Mouse (Mus musculus): ENCODE measurements around the gene Adad2.

DNA sequence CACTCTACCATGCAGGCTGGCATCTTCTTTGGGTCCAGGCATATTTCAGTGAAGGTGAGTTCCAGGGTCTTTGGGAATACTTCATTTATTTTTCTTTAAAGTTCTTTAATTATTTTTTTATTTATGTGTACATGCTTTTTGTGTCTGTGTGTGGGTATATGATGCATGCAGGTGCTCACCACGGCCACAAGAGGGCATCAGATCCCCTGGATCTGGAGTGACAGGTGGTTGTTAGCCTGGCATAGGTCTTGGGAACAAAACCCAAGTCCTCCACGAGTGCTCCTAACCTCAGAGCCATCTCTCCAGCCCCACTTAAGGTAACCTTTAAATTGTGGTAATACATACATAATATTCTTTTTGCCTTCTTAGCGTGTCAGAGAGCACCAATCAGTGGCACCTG, 33.6 kb downstream of the Adad2 start:
- TF ChIP-seq ETS1 (IDR thresholded peaks at IDR 0.05; ENCODE audit: low read depth, low read length): no peak
- peak; percentile 30 to 49 (median 42) for TF ChIP-seq CTCF (IDR thresholded peaks at IDR 0.05 in 2 of 3, conservative IDR thresholded peaks at IDR 0.05 in 1 of 3; ENCODE audit: control insufficient read depth in 1 of 3, insufficient read depth in 1 of 3, low read depth in 2 of 3, low read length in 3 of 3, poor library complexity in 1 of 3, severe bottlenecking in 1 of 3)
- no peak for TF ChIP-seq ELF1 (IDR thresholded peaks at IDR 0.05; ENCODE audit: low read depth, low read length)
- no peak for TF ChIP-seq CHD1 (IDR thresholded peaks at IDR 0.05; ENCODE audit: low read depth, low read length)

All from MEL (cell line).